Mouse (Mus musculus): ENCODE data around the gene Dcun1d3. TPM values are rescaled to one million over a fixed set of nuclear protein-coding genes. Genes with fewer than 3 reads are reported as not detected.

The Dcun1d3 gene
- polyA plus RNA-seq, 1 experiment from 2014 or later, result 3.5 TPM

DNA sequence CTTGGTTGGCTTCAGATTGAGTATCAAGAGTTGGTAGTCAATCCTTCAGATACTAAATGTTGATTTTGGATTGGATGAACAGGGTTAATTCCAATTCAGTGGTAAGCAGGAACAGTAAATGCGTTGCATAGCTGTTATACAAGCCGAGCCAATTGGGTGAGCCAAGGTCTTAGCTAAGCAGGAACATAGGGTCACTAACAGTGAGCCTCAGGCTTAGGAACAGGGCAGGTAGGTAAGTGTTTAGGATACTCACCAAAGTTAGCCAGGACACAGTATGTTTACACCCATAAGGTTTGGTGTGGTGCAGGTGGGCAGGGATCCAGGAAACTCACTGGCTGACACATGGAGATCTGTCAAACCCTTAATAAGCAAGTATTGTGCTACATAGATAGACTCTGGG lies 48.7 kb downstream of the Dcun1d3 start:
- 84% methylated on average over 2 of the region's 2 CpGs for WGBS (ENCODE audit: insufficient replicate concordance)
- H3K4me3 ChIP-seq, result no peak overlapping the region

DNA sequence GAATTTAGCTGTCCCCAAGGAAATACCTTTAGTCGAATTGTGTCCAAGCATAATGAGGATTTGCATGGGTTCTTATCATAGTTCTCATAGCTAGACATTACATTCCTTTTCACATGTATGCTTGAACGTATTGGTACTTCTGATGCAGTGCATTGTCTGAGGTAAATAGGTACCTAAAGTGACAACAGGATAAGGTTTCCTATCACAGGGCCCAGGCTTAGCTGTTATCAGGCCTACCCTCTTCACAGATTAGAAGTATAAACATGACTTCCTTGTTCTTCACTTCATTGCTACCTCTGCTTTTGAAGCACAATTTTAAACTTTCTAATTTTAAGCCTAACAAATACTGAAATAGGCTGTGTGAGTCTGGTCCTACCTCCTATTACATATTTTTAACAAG lies 50.6 kb downstream of the Dcun1d3 start:
- H3K36me3 ChIP-seq, result peaks cover 53% of the 10 kb centered on the region
- no peaks in the 10 kb centered on the region for H3K27me3 ChIP-seq (replicated peaks)
- whole genome bisulfite sequencing (ENCODE audit: insufficient replicate concordance), result 55% methylated on average over 2 of the region's 2 CpGs
- no peak overlapping the region for H3K4me2 ChIP-seq
- peaks cover 9% of the 10 kb centered on the region for H3K4me1 ChIP-seq
- H3K27ac ChIP-seq, result no peak overlapping the region
- H3K9ac ChIP-seq, result no peak overlapping the region
- 0 out of 2 replicates have a peak, but pooled peaks have one; percentile 44 for ATAC-seq
- no peaks in the 10 kb centered on the region for H3K9me3 ChIP-seq (replicated peaks)
- H3K4me3 ChIP-seq, result no peak overlapping the region

More for the DNA sequence above, 48.7 kb downstream of the Dcun1d3 start:
- no peak overlapping the region for H3K9ac ChIP-seq
- no peaks in the 10 kb centered on the region for H3K9me3 ChIP-seq (replicated peaks)
- H3K4me2 ChIP-seq, result no peak overlapping the region
- no peak for ATAC-seq
- peaks cover 53% of the 10 kb centered on the region for H3K36me3 ChIP-seq
- H3K27me3 ChIP-seq (replicated peaks), result no peaks in the 10 kb centered on the region
- no peak overlapping the region for H3K27ac ChIP-seq
- H3K4me1 ChIP-seq, result peaks cover 9% of the 10 kb centered on the region

DNA sequence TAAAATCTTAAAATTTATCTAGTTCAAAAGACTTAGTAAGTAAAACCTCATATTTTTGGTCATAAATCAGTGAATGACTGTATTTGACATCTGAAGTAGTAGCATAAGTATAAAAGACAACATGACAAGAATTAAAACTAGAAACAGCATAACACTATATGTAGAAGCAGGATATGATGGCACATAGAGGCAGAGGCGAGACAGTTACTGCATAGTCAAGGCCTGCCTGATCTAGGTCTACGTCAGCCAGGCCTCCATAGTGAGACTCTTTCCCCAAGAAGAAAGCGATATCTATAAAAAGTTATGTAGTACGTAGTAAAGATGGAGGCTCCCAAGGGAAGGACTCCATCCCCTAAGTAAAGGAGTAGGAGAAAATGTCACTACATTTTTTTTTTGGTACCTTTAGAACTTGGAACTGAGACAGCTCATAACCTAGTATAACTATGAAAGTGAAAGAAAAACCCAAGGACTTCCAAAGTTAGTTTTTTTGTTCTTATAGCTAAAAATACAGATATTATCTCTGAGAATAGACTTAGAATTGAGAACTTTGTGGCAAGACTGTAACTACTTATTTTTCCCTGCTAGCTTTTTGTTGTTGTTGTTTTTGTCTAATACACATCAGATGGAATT lies 54.2 kb downstream of the Dcun1d3 start:
- H3K9me3 ChIP-seq (replicated peaks), result no peaks in the 10 kb centered on the region
- peaks cover 9% of the 10 kb centered on the region for H3K4me1 ChIP-seq
- no peak for ATAC-seq
- no peaks in the 10 kb centered on the region for H3K27me3 ChIP-seq (replicated peaks)
- no peak overlapping the region for H3K27ac ChIP-seq
- peaks cover 42% of the 10 kb centered on the region for H3K36me3 ChIP-seq
- H3K4me2 ChIP-seq, result no peak overlapping the region
- H3K9ac ChIP-seq, result no peak overlapping the region
- WGBS (ENCODE audit: insufficient replicate concordance), result 89% methylated on average over 4 of the region's 4 CpGs
- no peak overlapping the region for H3K4me3 ChIP-seq

DNA sequence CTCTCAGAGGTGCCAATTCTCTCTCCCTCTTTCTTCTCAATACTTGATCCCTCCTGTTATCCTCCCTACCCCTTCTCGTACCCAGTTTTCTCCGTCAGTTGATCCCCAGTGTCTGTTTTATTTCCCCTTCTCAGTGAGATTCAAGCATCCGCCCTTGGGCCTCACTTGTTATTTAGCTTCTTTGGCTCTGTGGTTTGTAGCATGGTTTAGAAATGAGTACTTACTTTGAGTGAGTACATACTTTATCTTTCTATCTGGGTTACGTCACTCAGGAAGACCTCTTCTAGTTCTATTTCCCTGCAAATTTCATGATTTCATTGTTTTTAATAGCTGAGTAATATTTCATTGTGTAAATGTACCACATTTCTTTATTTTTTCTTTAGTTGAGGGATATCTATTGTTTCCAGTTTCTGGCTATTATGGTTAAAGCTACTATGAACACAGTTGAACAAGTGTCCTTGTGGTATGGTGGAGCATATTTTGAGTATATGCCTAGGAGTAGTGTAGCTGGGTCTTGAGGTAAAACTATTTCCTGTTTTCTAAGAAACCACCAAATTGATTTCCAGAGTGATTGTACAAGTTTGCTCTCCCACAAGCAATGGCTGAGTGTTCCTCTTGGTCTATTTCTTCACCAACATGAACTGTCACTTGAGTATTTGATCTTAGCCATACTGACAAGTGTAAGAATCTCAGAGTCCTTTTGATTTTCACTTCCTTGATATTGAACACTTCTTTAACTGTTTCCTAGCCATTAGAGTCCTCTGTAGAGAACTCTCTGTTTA lies 59.9 kb downstream of the Dcun1d3 start:
- 81% methylated on average over 4 of the region's 4 CpGs for WGBS (ENCODE audit: insufficient replicate concordance)
- H3K9ac ChIP-seq, result no peak overlapping the region
- H3K36me3 ChIP-seq, result peaks cover 39% of the 10 kb centered on the region
- no peaks in the 10 kb centered on the region for H3K9me3 ChIP-seq (replicated peaks)
- no peaks in the 10 kb centered on the region; the same call in 1 of the 2 replicates for H3K4me1 ChIP-seq
- no peaks in the 10 kb centered on the region for H3K27me3 ChIP-seq (replicated peaks)
- no peak overlapping the region for H3K4me2 ChIP-seq
- no peak for ATAC-seq
- H3K4me3 ChIP-seq, result no peak overlapping the region
- no peak overlapping the region for H3K27ac ChIP-seq

DNA sequence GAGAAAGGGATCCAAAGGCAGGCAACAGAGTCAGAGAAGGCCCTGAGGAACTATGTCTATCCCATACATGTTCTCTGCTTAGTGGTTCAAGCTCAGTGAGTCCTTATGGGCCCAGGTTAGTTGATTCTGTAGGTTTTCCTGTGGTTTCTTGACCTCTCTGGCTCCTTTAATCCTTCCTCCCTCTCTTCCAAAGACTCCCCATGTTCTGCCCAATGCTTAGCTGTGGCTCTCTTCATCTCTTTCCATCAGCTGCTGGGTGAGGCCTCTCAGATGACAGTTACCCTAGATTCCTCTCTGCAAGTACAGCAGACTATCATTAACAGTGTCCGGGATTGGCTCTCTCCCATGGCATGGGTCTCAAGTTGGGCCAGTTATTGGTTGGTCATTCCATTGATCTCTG lies 60.7 kb downstream of the Dcun1d3 start:
- Histone ChIP-seq H3K4me1 (no peaks in the 10 kb centered on the region; the same call in 1 of the 2 replicates), H3K36me3 (peaks cover 38% of the 10 kb centered on the region), H3K9ac (no peak overlapping the region), H3K4me2 (no peak overlapping the region), H3K9me3 (replicated peaks) (no peaks in the 10 kb centered on the region), H3K27ac (no peak overlapping the region), H3K4me3 (no peak overlapping the region), H3K27me3 (replicated peaks) (no peaks in the 10 kb centered on the region)
- 85% methylated on average over 1 of the region's 1 CpGs for WGBS (ENCODE audit: insufficient replicate concordance)
- no peak for ATAC-seq

DNA sequence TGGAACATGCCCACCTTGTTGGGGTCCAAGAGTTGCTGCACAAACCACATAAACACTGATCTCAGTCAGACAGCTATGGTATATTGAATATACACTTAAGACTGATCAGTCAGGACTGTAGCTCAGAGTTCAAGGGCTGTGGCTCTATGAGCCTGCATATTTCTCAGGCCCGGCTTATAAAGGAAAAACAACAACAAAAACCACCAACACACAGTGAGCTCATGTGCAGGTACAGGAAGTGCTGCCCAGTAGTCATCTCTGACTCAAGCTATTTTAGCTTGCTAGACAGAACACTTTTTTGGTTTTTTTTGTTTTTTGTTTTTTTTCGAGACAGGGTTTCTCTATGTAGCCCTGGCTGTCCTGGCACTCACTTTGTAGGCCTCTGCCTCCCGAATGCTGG lies 87.4 kb downstream of the Dcun1d3 start:
- Histone ChIP-seq H3K4me2 (no peak overlapping the region), H3K4me1 (no peaks in the 10 kb centered on the region), H3K27ac (no peak overlapping the region), H3K27me3 (replicated peaks) (no peaks in the 10 kb centered on the region), H3K4me3 (no peak overlapping the region), H3K9ac (no peak overlapping the region), H3K36me3 (peaks cover 82% of the 10 kb centered on the region), H3K9me3 (replicated peaks) (no peaks in the 10 kb centered on the region)
- WGBS (ENCODE audit: insufficient replicate concordance), result 82% methylated on average over 3 of the region's 3 CpGs
- ATAC-seq, result no peak

DNA sequence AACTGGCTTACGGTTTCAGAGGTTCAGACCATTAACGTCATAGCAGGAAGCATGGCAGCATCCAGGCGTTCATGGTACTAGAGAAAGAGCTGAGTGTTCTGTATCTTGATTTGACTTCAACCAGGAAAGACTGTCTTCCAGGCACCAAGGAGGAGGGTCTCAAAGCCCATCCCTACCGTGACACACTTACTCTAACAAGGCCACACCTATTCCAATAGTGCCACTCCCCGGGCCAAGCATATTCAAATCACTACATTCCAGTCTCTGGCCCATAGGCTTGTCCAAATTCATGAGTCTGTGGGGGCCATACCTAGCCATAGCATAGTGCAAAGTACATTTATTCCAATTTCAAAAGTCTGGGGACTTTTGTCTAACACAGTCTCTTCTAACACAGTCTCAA lies 88.7 kb downstream of the Dcun1d3 start:
- WGBS (ENCODE audit: insufficient replicate concordance), result 84% methylated on average over 5 of the region's 5 CpGs
- Histone ChIP-seq H3K4me2 (no peak overlapping the region), H3K36me3 (peaks cover 71% of the 10 kb centered on the region), H3K27ac (no peak overlapping the region), H3K9me3 (replicated peaks) (no peaks in the 10 kb centered on the region), H3K27me3 (replicated peaks) (no peaks in the 10 kb centered on the region), H3K4me1 (no peaks in the 10 kb centered on the region), H3K9ac (no peak overlapping the region), H3K4me3 (no peak overlapping the region)
- ATAC-seq, result no peak

Other genes starting within 250 kb of the Dcun1d3 start
- gene Acsm4, start 206.3 kb downstream of the Dcun1d3 start, polyA plus RNA-seq (2016; fragmentation: Nextera tagmentation; extraction: Ambion mirVana), result not detected in 2 replicates
- 51.4 and 52.8 TPM in 2 replicates for gene Thumpd1, start 175.5 kb downstream of the Dcun1d3 start, polyA plus RNA-seq (2016; fragmentation: Nextera tagmentation; extraction: Ambion mirVana)
- gene Acsm3, start 135.4 kb downstream of the Dcun1d3 start, polyA plus RNA-seq (2016; fragmentation: Nextera tagmentation; extraction: Ambion mirVana), result 0.26 and 0.31 TPM in 2 replicates
- 13.6 and 14.0 TPM in 2 replicates for gene Rexo5, start 102.3 kb downstream of the Dcun1d3 start, polyA plus RNA-seq (2016; fragmentation: Nextera tagmentation; extraction: Ambion mirVana)
- gene Eri2, start 102.2 kb downstream of the Dcun1d3 start, polyA plus RNA-seq (2016; fragmentation: Nextera tagmentation; extraction: Ambion mirVana), result 16.6 and 16.9 TPM in 2 replicates
- gene Lyrm1, start 437 bp downstream of the Dcun1d3 start, polyA plus RNA-seq (2016; fragmentation: Nextera tagmentation; extraction: Ambion mirVana), result 4.3 and 4.6 TPM in 2 replicates
- not detected in 2 replicates for gene Dnah3, start 199.0 kb upstream of the Dcun1d3 start, polyA plus RNA-seq (2016; fragmentation: Nextera tagmentation; extraction: Ambion mirVana)
- 3.9 and 4.0 TPM in 2 replicates for gene Tmem159, start 206.1 kb upstream of the Dcun1d3 start, polyA plus RNA-seq (2016; fragmentation: Nextera tagmentation; extraction: Ambion mirVana)
- gene Zp2, start 249.0 kb upstream of the Dcun1d3 start, polyA plus RNA-seq (2016; fragmentation: Nextera tagmentation; extraction: Ambion mirVana), result not detected in 2 replicates

Measured in liver, embryonic 12.5 days (tissue).